Mouse (Mus musculus): ENCODE data around the gene Brs3.

- TF ChIP-seq POLR2A (IDR thresholded peaks at IDR 0.05; ENCODE audit: borderline replicate concordance, extremely low read depth, insufficient read depth, insufficient read length, poor library complexity, severe bottlenecking): no peak
- no peak for TF ChIP-seq CTCF (IDR thresholded peaks at IDR 0.05; ENCODE audit: borderline replicate concordance, extremely low read depth, insufficient read depth, insufficient read length)
Measured at GRCm38 (mm10) chrX:57081496-57081895, 38.6 kb downstream of the Brs3 start.
